Mouse (Mus musculus): ENCODE results near the gene Nt5c1a.

Nt5c1a gene

GRCm38 (mm10) chr4:123212330-123212729 lies 11.0 kb downstream of the Nt5c1a start:
- no peak for DNase-seq (ENCODE audit: low spot score)

GRCm38 (mm10) chr4:123213975-123214374 lies 12.7 kb downstream of the Nt5c1a start:
- DNase-seq (ENCODE audit: low spot score): no peak

DNA sequence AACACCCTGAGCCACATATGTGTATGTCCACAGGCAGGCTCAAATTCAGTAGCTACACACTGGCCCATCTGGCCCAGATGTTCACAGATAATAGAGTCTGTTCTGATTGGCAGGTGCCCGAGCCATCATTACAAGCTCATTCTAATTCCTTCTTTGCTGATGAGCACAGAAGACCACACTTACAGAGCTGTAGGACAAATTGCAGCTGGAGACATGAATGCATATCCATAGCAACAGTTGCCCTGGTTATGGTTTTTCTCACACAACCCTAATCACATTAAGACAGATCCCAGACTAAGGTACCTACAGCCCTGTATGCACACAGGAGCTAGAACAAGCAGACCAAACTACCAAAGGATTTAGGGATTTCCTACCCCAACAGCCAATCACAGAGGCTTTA lies 14.1 kb downstream of the Nt5c1a start:
- no peak for DNase-seq (ENCODE audit: low spot score)

DNA sequence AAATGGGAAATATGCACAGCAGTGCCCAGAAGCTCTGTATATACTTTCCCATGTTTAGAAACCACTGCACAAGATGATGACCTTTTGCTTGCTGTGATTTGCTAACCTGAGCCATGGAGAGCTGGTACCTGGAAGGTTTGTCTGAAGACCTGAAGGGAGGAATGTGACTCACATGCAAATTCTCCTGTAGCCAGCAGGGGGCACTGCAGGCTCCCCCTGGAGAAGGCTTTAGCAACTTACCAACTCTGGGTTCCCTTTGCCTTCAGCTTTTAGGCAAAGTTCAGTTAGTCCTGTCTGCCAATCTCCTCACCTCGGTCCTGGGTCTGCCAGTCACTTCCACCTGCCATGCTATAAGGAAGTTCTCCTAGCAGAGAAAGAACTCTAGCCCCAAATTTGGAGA lies 15.5 kb downstream of the Nt5c1a start:
- peak; percentile 73 for DNase-seq (ENCODE audit: low spot score)

DNA sequence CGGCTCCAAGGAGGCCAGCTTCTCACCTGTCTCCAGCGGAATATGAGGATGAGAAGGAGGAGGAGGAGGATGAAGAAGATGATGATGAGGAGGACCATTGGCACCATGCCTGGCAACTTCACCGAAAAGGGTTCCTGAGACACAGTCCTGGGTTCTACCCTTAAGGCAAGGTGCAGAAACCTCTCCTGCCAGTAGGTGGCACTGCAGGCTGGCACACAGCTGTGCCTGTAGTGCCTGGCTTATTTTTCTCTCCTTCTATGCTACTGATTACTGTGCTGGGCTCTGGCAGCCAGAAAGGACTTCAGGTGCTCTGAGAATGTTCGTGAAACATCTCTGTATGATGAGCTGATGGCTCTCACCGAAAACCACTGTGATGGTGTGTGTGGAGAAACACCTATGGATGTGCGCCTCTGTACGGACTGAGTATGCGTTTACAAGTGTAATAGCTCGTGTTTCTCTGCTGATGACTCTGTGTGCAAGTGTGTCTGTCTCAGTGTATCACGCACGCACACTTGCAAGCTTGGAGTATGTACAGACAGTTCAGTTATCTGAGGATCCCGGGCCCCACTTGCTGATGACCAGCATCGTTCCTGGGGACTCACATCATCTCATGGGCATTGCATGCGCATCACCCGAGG lies 18.5 kb downstream of the Nt5c1a start:
- DNase-seq (ENCODE audit: low spot score): peak; percentile 84

DNA sequence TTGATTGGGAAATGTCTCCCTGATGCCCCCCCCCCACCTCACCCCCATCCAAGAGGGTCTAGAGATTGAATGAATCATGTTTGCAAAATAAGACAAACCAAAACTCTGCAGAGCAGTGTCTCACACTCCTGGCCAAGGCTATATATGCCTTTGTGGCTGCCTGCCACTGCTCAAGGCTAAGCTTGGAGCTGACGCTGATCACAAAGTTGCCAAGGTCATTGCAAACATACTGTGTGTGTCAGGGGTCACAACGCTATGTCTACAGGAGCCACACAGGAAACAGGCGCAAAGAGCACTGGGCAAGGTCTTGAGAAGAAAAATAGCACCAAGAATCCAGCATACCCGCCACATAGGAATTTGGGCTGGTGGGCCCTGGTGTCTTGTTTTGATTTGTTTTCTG lies 19.3 kb downstream of the Nt5c1a start:
- DNase-seq (ENCODE audit: low spot score): no peak

GRCm38 (mm10) chr4:123223309-123223708 lies 22.0 kb downstream of the Nt5c1a start:
- peak; percentile 49 for DNase-seq (ENCODE audit: low spot score)

DNA sequence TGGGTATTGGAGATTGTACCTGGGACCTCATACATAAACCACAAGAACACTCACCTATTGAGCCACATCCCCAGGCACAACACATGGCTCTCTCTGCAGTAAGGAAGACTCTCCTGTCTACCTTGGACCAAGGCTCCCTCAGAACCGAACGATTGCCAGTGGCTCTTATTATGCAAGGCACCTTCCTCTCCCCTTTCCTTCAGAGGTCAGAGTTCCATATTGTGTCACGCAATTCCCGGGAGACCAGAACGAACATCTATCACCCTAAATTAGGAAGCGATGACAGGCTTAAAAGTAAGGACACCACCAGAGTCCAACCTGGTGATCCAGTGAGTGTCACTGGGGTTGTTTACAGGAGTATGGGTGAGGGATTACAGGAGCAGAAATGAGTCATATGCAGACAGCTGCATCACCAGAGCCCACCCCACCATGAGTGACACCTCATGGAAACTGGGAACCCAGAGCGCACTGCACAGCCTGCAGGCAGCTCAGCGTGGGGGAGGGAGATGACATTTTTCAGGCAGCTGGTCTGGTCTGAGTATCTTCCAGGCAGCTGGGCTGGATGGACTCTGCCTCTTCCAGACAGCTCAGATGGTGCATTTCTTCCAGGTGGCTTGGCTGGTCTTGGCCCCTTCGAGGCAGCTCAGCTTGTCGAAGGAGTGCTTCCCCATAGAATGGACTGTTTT lies 24.6 kb downstream of the Nt5c1a start:
- no peak for DNase-seq (ENCODE audit: low spot score)

GRCm38 (mm10) chr4:123227707-123228106 lies 26.4 kb downstream of the Nt5c1a start:
- no peak for DNase-seq (ENCODE audit: low spot score)

DNA sequence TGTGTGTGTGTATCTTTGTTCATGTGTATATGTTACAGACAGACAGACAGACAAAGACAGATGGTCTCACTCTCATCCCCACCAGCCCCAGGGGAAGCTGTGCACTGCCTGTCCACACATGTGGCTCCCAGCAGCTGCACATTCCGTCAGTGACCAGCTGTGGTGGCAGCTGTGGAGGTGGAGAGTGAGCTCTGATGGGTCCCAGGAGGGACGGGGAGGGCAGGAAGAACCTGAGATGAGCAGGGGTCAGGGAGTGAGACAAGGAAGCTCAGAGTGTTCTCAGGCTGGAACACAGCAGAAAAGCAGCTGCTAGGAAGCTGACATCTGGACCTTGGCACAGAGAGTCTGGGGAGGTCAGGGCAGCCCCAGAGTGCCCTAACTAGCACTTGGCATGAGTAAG lies 27.0 kb downstream of the Nt5c1a start:
- DNase-seq (ENCODE audit: low spot score): peak; percentile 59

GRCm38 (mm10) chr4:123229166-123229565 lies 27.9 kb downstream of the Nt5c1a start:
- no peak for DNase-seq (ENCODE audit: low spot score)

GRCm38 (mm10) chr4:123232841-123233240 lies 31.5 kb downstream of the Nt5c1a start:
- DNase-seq (ENCODE audit: low spot score): no peak

DNA sequence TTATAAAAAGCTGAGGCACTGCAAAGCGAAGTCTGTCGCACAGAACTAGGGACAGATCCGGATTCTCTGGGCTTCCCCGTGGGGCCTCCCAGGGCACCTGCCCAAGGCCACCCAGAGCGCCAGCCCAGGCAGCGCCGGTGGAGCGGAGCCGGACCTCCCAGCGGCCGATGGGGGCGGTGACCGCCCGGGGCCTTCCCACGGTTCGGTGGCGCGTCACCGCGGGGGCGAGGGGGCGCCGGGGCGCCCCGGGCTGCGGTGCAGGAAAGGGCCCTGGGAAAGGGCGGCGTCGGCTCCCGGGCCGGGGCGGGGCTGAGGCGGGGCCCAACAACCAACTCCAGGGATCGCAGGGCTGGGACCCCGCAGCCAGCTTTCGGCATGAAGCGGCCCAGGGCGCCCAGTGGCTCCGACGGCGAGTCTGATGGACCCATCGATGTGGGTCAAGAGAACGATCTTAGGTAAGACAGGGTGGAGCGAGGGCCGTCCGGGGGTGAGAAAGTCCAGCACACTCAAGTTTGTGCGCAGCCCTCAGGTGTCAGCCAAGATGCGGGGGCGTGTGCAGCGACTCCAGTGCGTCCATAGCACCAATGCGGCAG lies 32.3 kb downstream of the Nt5c1a start, which contains the start of gene Heyl:
Gene Heyl (plus strand): TSS at position 65 of the 593 bp plus-strand sequence.
- no peak for DNase-seq (ENCODE audit: low spot score)

GRCm38 (mm10) chr4:123235835-123236430 lies 34.6 kb downstream of the Nt5c1a start:
- peak; percentile 68 for DNase-seq (ENCODE audit: low spot score)

GRCm38 (mm10) chr4:123236431-123237031 lies 35.2 kb downstream of the Nt5c1a start:
- DNase-seq (ENCODE audit: low spot score): no peak

DNA sequence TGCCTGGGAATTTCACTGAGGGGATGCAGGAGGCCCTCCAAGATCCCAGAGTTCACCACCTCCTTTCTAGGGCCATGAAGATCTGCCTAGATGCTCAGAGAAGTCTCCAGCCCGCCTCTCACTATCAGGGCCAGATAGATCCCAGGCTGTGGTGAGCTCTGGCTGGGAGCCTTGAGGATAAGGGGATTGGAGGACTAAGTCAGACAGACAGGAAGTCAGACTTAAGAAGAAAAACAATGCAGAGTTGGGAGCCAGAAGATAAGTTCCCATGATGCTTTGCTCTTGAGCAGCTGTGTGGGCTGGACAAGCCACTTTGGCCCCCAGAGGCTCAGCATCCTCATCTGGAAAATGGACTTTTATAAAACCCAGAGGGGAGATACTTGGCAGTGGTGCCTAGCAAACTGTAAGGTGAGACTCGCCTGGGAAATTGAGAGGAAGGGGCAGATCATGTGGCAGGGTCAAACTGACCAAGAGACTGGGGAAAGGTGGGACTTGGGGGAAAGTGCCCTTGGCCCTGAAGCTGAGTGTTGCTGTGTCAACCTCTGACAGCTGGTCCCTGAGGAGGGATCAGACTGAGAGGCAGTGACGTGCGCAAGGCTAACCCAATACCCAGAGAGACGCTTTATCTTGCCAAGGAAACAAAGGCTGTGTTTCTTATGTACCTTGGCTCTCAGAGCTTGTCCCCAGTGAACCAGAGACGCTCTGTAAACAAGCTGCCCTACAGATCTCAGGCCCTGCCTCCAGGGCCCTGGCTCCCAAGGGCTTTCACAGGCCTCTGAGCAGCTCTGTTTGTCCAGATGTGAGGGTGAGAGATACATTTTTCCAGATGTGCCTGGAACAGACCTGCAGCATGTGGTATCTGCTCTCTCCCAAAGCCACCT lies 36.3 kb downstream of the Nt5c1a start:
- DNase-seq (ENCODE audit: low spot score): no peak

DNA sequence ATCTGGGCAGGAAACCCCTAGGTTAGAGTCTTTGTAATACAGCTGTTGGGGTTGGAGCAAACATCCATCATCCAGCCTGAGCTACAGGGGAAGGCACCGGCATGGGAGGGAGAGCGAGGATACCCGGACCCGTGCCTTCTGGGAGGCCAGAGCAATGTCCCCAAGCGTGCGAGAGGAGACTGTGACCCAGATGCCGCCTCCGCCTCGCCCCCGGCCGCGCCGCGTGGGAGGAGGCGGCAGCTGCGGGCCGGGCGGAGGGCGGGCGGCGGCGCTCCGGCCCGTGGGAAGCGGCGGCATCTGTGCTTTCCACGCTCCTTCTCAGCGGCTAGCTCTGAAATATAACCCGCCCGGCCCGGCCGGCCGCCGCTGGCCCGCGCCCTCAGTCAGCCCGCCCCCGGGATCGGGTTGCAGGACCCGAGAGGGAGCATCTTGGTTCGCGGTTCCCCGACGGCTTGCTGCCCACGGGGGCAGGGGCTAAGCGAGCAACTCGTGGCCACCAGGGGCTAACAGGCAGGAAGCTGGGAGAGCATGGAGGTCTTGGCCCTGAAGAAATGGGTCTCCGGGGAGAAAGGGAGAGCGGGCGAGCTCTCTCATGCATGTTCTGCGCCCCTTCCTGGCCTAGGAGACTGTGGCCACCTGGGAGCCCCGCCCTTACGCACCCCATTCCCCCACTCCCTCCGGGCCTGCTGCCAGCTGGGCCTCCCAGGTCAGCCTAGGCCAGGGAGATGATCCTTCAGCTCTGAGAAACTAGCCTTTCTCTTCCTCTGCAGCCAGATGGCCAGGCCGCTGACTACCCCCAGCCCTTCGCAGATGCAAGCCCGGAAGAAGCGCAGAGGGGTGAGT lies 38.3 kb downstream of the Nt5c1a start:
- DNase-seq (ENCODE audit: low spot score): peak; percentile 73

DNA sequence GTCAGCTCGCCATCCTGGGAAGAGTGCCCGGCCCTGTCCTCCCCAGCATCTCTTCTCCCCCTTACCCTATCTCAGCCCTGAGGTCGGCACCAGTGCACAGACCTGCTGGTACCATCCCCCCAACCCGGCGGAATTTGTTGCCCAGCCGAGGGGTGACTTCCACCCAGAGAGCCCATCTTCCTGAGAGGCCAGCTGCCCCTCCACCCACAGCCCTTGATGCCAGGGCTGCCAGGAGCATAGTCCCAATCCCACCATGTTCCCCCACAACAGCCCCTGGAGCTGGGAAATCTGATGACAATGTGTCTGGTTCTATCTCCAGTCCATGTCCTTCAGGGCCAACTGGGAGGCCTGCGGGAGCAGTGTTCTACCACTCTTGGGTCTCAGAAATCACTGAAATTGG lies 44.9 kb downstream of the Nt5c1a start:
- DNase-seq (ENCODE audit: low spot score): no peak

- no peak for DNase-seq (ENCODE audit: low spot score)
Measured at GRCm38 (mm10) chr4:123246651-123247050, 45.3 kb downstream of the Nt5c1a start.

DNA sequence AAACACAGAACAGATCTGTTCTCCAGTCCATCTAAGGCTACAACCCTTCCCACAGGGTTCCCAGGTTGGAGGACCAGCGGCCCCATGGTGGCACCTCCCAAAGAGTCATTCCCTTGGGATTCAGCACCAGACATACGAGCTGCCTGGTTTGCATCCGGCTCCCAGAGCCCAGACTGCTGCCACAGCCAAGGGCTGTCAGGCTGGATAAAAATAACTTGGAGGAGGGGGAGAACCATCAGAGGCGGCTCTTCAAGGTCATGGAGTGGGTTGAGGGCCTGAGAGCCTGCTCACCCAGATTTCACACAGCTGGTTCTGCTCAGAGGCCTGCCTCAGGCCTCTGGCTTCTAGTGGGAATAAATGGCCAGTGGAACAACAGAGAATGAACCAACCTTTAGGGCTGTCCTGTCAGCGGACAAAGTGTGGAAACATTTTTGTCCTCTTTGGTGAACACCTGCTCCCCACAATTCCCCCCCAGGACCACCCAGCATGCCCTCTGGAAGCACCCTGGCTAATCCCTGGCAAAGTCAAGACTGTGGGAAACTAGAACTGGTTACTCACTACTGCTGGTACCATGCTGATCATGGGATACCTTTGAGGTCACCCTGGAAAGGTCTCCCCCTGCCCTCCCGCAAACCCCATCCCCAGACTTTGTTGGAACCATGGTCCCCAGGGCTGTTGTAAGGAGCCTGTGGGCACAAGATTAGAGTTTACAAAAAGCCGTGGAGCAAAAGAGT lies 46.0 kb downstream of the Nt5c1a start:
- no peak for DNase-seq (ENCODE audit: low spot score)

All from embryo, embryonic 10.5 days (tissue).